Mouse (Mus musculus) ES-Bruce4 (cell line): ENCODE measurements at regions not wholly inside any gene's neighbourhood (a gene's known extent, or its start where the extent isn't known, plus 50 kb on each side); places are given as distances from the start of the nearest gene placed in this dataset.

Experiments used
- CTCF ChIP-seq: IDR thresholded peaks from one replicate; pipeline ENCODE4 v1.8.1; 2011; ENCODE audit warnings: low read depth, low read length
- EP300 ChIP-seq: IDR thresholded peaks from 2 replicates; pipeline ENCODE4 v1.6.1; 2011; ENCODE audit warnings: low read depth, low read length; ENCODE audit not compliant: insufficient read depth
- POLR2A ChIP-seq: IDR thresholded peaks from one replicate; pipeline ENCODE4 v1.8.1; 2011; ENCODE audit warnings: low read length; ENCODE audit not compliant: insufficient read depth

DNA sequence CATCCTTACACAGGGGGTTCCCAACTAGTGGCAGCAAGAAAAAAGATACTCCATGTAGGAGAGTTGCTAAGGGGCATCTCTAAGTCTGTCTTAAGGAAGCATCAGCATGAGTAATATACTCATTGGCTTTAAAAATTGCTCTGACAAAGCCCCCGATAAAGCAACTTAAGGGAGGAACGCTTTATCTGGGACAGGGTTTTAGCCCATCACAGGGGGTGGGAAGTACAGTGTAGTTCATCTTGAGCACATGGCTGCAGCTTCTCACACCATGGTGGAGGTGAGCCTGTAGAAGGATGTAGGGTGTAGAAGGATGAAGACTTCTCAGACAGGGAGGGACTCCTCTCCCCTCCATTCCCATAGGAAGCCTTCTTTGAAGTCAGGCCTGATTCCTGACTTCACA is 54.1 kb upstream of the Emx2 start:
- TF ChIP-seq EP300 (no peak), POLR2A (no peak), CTCF (no peak)
